Mouse (Mus musculus) CH12.LX (cell line): ENCODE data around the gene Mbd6.

Source experiments
- BHLHE40 ChIP-seq: IDR thresholded peaks from 2 replicates; pipeline ENCODE4 v1.6.1; 2011; ENCODE audit warnings: mild to moderate bottlenecking, low read depth, low read length, improper control_type of control experiment
- CTCF ChIP-seq, 2 experiments: IDR thresholded peaks in 1 of 2; conservative IDR thresholded peaks in 1 of 2; 2 replicates each; pipeline ENCODE4 v1.5.1; 2011 to 2012; ENCODE audit warnings: low read depth in 2 of 2, low read length in 2 of 2, improper control_type of control experiment in 1 of 2, inconsistent platforms in 1 of 2, mild to moderate bottlenecking in 1 of 2, moderate library complexity in 1 of 2
- ETS1 ChIP-seq: conservative IDR thresholded peaks from 2 replicates; pipeline ENCODE4 v1.6.1; 2012; ENCODE audit warnings: low read depth, mild to moderate bottlenecking, inconsistent platforms, low read length, improper control_type of control experiment, moderate library complexity
- GABPA ChIP-seq: IDR thresholded peaks from 2 replicates; pipeline ENCODE4 v1.6.1; 2012; ENCODE audit warnings: low read depth, low read length, improper control_type of control experiment, inconsistent platforms; ENCODE audit not compliant: insufficient replicate concordance
- MAFK ChIP-seq: IDR thresholded peaks from 2 replicates; pipeline ENCODE4 v1.6.1; 2011; ENCODE audit warnings: low read length, improper control_type of control experiment; ENCODE audit not compliant: insufficient replicate concordance
- MEF2A ChIP-seq: IDR thresholded peaks from 2 replicates; pipeline ENCODE4 v1.6.1; 2014; ENCODE audit warnings: low read depth, mild to moderate bottlenecking, inconsistent platforms, low read length, improper control_type of control experiment, borderline replicate concordance
- POLR2A ChIP-seq: IDR thresholded peaks from 2 replicates; pipeline ENCODE4 v1.6.1; 2011; ENCODE audit warnings: low read depth, mild to moderate bottlenecking, improper control_type of control experiment, low read length
- SIN3A ChIP-seq: IDR thresholded peaks from 2 replicates; pipeline ENCODE4 v1.6.1; 2012; ENCODE audit warnings: low read length, improper control_type of control experiment, inconsistent platforms
- TBP ChIP-seq: conservative IDR thresholded peaks from 2 replicates; pipeline ENCODE4 v1.6.1; 2011; ENCODE audit warnings: low read depth, low read length, improper control_type of control experiment
- ZNF384 ChIP-seq: IDR thresholded peaks from 2 replicates; pipeline ENCODE4 v1.6.1; 2012; ENCODE audit warnings: low read depth, low read length, improper control_type of control experiment, inconsistent platforms

DNA sequence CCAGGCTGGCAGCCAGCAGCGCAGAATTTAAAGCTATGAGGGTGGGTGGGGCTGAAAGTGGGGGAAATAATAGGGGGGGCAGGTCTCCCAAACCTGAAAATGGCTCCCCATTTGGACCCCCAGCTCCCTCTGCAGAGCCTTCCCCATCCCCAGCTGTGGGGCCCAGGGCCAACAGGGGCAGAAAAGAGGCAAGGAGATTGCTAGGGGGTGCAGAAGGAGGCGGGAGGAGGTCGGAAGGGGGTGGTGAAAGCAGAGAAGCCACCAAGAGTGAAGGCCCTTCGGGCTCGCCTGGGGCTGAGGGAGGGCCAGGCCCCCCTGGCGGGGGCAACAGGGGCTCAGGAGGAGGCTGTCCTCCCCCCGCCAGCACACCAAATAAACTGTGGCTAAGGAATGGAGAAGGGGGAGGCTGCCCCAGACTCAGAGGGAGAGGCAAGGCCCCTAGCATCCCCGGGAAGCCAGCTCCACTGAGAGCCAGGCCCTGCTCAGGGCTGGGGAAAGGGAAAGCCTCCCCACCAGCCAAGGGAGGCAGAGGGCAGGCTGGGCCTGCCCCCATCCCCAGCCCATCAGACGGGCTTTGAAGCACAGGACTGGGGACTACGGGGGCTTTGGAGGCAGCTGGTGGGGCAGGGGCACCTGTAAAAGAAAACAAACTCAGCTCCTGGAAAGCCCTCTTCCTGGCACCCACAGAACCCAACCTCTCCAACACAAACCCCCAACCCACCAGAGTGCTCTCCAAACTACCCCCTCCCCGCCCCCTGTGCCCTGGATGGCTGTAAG, 3.9 kb downstream of the Mbd6 start:
- TF ChIP-seq ZNF384, result no peak
- TF ChIP-seq ETS1, result no peak
- no peak for TF ChIP-seq CTCF (conservative IDR thresholded peaks at IDR 0.05 in 1 of 2, IDR thresholded peaks at IDR 0.05 in 1 of 2; ENCODE audit: low read depth in 2 of 2, low read length in 2 of 2)
- no peak for TF ChIP-seq MAFK
- TF ChIP-seq SIN3A, result no peak
- no peak for TF ChIP-seq MEF2A
- TF ChIP-seq POLR2A, result no peak
- no peak for TF ChIP-seq BHLHE40
- no peak for TF ChIP-seq GABPA
- no peak for TF ChIP-seq TBP
